Mouse (Mus musculus) neutrophil, adult 5-6 weeks (primary cell): ENCODE data around the gene Ptn. TPM values are rescaled to one million over a fixed set of nuclear protein-coding genes. Genes with fewer than 3 reads are reported as not detected.

Source experiments
- ATAC-seq: fragments of 151-379, 151-347 bp; 2 replicates; pipeline ENCODE4 v1.8.0; 2017; ENCODE audit warnings: mild to moderate bottlenecking, moderate TSS enrichment; ENCODE audit not compliant: insufficient number of reproducible peaks, poor library complexity, low FRiP score, severe bottlenecking; ENCODE audit errors: extremely low read depth
- total RNA-seq: library from RNA; stranded (forward); fragments of 200-1000 nt; gene quantifications from 2 replicates; pipeline ENCODE4 v1.2.3, GENCODE M21; 2017

Gene Ptn
- not detected in 2 replicates for total RNA-seq

DNA sequence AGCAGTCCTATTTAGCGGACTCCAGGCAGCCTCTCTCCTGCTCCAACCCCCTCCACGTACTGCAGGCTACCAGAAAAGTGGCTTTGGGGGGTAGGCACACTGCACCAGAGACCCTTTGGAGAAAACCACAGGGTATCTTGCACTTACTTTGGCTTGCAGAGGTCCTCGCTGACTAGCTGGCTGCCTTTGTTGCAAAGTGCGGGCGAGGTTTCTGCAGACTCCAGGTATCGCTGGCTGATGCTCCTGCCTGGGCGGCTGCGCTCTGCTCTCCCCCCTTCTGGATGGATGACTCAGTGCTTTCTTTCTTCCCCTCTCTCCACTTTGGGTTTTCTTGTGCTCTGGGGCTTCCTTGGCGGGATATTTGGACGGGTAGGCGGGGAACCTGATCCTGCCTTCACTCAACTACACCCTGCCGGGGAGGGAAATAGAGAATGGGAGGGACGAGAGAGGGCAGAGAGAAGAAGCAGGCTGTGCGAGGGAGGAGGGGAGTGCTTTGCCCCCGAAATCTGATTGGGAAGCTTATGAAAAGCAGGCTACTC, at the start of gene Ptn:
Ptn (minus strand) TSS at position 474 of the 539 bp plus-strand sequence.
- ATAC-seq: no peak

DNA sequence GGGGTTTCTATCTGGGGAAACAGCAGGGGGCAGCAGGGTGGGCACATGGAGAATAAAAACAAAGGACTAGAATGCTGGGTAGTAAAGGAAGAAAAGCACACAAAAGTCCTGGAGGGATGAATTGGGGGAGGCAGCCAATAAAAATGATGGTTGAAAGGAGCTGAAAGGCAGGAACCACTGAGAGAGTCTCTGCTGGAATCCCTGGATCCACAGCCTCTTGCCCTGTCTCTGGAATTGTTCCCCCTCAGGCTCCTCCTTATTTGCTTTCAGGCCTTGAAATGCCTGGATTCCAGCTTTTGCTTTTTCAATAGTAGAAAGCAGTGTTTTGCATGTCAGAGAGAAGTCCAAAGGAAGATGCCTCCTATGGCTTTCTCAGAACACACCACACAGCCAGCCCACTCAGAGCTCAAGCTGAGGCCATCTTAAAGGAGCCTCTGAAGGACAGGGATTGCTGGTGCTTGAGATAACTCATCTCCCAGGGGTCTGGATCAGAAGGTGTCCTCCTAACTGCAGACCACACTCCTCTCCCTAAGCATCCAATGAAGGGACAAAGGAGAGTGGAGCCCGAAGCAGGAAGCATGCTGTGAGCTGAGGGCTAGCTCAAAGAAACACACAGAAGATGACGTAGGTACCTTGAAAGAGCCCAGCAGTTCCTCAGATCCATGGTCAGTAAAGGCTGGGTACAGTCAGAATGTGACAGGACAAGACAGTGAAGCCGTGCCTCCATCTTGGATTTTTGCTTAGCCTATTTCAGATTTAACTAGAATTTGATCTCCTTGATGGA, 48.4 kb upstream of the Ptn start:
- no peak for ATAC-seq

DNA sequence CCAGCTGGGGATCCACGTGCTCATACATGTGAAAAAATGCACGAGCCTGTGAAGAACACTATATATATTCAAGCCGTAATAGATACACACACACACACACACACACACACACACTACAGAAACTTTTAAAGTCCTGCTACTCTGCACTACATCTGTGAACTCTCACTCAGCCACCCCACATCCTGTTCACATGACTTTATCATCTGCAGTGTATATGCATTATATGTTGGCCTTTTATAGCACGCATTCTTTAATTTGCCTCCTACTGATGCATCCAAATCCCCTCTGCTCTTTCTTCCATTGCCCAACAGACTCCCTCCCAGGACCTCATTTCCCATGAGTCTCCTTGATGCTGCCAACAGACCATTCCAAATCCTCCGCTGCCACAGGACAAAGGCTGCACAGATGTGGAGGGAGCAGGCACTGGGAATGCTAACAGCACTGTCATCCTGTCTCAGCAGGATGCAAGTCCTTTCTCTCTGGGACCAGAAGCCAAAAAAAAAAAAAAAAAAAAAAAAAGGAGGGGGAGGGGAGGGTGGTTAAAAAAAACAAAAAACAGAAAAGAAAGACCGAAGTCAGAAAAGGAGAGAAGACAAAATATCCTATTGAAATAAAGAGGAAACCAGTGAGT, 47.7 kb upstream of the Ptn start:
- ATAC-seq: no peak

DNA sequence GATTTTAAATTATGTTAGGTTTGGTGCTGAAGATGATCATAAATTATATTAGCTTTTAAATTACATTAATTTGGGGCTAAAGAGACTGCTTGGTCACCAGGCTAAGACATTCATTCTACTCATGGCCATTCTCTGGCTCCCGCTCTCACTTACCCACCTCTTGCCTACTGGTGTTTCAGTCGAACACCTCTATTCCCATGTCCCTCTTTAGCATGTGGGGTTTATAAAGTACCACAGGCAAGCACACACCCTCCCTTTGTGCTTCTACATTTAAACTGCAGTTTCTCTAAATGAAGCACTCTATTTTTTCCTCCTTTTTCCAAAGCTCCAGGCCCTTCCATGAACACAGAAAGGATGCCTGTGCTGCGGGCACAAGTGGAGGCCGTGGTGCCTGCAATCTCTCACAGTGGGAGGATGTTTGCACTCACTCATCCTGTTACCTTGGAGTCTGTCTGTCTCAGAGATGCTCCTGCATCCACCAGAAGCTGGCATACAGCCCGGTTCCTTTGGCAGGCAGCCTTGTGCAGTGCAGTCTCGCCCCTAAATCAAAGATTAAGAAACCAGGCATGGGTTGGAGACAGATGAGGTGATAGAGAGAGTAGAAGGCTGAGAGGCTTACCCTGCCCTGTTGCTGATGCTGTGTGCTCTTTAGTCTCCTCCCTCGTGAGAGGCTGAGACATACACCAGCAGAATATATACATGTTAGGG, 40.6 kb upstream of the Ptn start:
- no peak for ATAC-seq

DNA sequence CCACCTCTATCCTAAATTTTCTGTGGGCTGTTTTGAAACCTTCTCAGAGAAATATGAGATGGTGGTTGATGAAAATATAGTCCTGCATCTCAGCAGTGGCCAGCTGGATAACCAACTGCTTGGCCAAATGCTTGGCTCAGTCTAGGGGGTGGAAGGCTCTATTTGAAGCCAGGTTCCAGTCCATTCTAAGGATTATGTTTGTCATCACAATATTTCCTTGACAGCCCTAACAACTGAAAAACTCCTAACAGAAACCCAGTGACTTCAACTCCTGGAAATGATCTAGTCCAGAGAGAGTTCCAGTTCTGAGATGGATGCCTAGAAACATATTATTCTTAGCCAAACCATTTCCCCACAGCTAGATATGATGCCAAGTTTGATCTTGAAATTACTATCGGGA, 35.3 kb upstream of the Ptn start:
- no peak for ATAC-seq

DNA sequence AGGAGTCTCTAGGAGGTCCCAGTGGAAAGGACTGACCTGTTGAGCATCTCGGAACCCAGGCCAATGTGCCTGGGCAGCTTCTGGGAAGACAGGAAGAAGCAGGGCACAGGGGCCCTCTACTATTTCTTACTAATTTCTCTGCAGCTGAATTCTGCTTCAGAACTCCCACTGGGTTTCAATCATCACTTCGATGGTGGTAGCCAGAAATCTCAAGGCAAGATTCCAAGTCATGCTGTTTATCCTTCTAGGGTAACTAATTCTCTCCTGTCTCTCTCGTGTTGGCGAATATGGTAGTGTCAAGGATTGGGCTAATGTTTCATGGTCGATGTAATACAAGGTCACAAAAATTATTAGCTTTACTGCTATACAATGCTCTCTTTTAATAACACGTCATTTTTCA, 34.2 kb upstream of the Ptn start:
- no peak for ATAC-seq

DNA sequence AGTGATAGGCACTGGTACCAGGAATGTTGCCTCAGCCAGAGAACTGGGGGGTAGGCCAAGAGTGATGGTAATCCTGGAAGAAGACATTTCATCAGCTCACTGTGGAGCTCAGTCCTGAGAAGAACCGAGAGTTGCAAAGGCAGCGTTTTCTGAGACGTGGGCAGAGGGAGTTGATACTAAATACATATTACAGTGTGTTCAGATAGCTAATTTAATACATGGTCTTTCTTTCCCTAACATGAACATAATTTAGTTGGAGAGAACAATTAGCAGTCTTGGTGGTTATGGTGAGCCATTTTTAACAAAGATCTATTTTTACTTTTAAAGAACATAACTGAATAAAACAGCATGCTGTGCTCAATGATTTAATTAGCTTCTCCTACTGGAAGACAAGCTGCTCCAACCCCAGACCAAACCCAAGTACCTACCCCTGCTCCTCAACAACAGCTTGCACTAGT, 33.0 kb upstream of the Ptn start:
- no peak for ATAC-seq

DNA sequence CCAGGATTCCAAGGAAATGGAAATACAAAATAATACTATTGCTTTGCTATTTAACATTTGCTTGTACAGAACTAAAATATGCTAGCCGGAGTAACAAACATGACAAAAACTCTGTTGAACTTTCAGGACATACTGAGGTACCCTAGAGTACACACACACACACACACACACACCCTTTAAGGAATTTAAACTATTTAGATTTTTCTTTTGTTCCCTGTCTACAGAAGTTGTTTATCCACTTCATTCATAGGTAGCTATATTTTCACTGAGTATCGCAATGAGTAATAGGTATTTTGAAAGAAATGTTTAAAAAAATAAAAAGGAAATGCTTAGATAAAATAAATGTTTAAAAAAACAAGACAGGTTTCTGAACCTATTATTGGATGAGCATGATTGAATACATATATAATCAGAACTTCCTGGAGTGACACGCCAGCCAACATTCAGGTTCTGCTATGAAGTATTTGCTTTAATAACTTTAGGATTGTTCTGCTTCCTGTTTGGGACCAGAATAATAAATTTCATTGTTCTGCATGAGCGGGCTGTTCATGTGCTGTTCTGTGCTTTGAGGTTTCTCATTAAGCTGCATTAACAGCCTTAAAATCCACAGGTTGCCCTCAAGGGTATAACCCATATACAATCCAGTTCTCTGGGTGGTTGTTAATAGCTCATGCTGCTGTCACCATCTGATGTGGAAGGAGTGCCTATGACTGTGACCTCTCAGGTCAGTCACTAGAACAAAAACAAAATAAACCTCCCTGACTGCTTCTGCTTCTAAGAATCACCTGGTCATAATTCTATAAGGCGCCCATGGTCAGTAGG, 32.3 kb upstream of the Ptn start:
- no peak for ATAC-seq

DNA sequence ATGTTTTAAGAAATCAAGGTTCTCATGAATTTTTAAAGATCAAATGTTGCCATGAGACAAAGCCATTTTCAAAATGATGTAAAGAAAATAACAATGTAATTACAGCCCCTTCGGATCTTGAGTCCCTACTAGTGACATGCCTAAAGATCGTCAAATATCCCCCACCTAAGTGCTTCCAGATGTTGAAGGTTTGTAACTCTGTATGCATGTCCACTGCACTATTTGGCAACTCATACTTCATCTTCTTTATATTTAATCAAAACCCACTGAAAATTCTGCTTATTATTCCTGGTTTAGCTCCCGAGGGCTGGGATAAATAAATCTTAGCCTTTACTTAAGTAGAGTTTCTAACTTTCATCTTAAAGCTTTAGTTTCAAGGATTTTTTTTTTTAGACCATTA, 31.7 kb upstream of the Ptn start:
- no peak for ATAC-seq

DNA sequence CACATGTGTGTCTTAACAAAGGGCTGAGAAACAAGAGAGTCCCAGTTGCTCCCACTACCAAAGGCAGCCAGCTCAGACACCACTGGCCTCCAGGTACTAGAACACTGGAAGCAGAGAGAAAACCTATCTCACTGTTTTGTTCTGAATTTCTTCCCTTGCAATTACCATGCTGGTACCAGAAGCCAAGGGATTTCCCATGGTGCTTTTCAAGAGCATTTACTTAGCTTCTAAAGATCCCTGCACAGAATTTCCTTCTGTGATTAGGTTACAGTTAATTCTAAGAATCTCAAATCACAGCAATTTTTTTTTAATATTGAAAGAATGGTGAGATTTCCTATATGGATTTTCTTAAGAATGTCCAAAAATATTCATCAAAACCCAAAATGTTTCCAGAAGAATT, 31.2 kb upstream of the Ptn start:
- no peak for ATAC-seq

DNA sequence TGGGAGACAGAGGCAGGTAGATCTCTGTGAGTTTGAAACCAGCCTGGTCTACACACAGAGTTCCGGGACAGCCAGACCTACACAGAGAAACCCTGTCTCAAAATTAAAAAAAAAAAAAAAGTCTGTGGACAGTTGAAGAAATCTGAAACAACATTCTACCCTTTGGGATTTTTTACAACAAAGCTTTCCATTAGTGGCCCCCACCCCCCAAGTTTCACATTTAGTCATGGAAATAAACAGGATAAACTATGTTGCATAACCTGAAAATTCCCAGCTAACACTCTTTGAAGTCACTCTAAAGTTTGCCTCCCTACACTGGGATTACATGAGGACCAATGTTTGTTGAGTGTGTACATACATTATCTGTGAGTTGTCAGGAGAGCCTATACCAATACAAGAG, 28.7 kb upstream of the Ptn start:
- no peak for ATAC-seq

DNA sequence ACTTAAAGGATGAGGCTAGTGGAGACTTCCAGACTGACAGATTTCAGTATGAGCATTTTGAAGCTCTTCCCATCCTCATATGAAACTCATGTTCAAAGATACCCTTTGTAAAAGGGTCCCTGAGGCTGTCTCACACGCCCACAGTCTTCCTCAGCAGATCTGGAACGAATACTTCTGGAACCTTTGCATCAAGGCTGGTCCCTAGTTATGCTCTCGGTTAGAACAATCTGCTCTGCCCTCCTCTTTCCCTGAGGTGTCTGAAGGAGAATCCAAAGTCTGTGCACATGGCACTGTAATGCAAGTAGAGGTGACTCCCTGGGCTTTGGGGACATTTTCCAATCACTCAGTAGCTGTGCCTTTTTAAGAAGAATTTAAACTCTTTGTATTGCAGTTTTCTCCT, 25.3 kb upstream of the Ptn start:
- ATAC-seq: no peak

DNA sequence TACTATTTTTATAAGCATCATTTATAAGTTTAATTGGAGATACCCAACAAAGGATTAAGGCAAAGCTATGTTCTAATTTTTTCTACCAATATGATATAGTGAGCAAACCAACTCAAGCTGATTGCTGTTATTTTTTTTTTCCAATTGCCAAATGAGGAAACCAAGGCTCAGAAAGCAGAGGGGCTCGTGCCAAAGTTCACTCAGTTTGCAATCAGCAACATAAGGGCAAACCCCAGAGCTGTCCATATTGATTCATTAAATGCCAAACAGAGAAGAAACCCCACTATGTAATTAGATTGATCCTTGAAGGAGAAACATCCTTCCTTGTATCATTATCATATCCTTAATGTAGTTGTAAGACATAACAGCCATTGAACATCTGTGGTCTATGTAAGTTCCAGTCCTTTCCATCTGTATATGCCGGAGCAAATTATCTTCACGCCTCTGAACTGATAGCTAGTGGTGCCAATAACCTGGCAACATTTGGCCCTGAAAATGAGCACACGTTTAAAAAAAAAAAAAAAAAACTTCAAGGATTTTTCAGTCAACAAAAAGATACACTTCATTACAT, 24.8 kb upstream of the Ptn start:
- no peak for ATAC-seq

DNA sequence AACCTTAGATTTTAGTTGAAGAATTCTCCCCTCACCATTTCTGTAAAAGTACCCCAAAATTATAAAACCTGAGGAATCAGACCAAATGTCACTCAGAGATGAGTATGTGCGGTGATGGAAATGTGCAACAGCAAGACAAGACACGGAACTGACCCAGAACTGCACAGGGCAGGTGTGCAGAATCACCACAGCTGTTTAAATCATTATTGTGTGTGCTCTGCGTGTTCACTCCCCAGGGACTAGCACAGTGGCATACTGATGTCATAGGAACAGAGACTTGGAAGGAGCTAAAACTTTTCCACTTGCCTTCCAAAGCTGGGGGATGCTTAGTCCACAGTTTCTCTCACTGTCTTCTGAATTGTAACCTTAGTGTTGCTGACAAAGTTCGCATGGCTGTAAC, 22.7 kb upstream of the Ptn start:
- ATAC-seq: no peak

DNA sequence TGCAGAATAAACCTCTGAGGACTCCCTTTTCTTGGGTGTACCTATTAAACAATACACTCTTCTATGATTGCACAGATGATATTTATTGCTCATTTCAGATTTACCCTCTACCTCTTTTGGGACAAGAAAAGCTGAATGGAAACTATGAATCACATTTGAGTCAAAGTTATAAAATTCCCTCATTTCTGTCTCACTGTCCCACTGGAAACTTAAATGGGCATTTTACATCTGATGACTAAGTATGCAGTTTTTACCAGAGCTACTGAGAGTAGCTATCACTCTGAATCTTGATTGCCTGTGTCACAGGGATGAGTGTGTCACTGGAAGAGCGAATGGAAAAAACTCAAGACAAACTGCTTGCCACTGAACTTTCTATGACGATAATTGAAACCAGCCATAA, 22.2 kb upstream of the Ptn start:
- no peak for ATAC-seq

DNA sequence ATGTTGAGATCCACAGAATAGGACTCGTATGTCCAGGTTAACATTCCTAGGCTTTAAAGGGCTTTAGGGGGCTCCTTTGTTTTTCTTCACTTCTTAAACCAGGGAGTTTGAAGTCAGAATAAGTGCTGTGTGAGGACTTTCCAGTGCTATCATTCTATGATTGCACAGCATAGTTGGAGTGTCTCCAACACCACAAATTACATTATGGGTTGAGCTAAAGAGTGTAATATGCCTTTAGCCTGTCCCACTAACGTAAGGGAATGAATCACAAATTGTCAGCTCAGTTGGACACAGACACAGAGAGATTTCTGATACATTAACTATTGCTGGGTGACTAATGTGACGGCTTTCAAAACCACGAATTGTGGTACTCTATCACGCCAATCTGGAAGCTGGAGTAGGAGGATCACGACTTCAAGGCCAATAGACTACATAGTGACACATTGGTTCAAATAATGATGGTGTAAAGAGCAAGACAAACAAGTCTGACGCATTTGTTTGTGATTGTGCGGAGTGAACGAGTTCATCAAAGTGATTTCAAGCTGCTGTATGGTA, 20.4 kb upstream of the Ptn start:
- ATAC-seq: no peak

DNA sequence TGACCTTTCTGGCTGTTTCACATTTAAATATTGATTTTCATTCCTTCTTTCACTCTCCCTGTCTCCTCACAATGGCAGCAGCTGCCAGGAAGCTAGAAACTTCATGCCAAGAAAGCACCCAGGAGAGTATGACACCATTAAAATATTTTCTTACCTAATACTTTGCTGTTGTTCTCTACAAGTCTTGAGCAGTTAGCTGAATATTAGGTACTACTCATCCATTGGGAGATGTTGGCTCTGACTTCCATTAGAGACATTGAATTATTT, 9.7 kb upstream of the Ptn start:
- no peak for ATAC-seq

DNA sequence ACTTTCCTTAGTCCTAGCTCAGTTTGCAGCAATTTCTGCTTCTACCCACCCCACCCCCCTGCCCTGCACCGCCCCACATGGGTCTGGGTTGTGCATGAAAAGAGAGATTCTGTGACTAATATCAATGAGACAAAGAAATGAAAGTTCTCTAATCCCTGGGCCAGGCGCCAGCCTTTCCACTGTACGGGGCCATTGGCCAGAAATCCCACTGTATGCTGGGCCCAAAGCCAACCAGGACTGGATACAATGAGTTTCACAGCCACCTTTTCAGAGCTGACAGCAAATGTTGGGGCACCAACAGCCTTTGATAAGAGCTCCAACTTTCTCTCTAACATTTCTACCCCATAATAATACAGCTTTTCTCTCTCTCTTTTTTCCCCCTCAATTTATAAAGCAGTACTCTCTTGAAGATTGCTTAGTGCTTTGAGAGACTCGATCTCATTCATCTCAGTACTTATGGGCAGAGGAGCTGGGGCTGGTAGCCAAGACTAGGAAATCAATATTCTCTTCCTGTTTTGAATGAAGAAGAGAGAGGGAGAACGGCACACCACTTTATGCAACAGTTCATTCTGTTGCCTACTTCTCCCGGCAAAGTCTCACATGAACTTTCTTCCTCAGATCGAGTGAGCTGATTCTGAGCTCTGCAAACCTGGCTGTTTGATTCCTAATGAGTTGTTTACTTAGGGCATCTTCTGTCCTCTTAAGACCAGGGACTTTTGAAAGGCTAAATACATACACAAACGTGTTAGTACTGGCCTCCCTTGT, 9.2 kb upstream of the Ptn start:
- ATAC-seq: no peak
